Mouse (Mus musculus) ES-E14 (cell line): ENCODE results near the gene Krt75. TPM values are rescaled to one million over a fixed set of nuclear protein-coding genes. Genes with fewer than 3 reads are reported as not detected.

ENCODE experiments used
- DNase-seq: peaks from one replicate; pipeline ENCODE4 v3.0.0-alpha.2; 2013; ENCODE audit warnings: low read depth, low spot score
- H3K27ac ChIP-seq: 2 replicates; pipeline ENCODE4 v1.5.1; 2012; ENCODE audit warnings: low read depth, mild to moderate bottlenecking, low read length, moderate library complexity, mixed read lengths; ENCODE audit not compliant: poor library complexity, insufficient read depth, severe bottlenecking
- H3K36me3 ChIP-seq: 2 replicates; pipeline ENCODE4 v1.6.1; 2012; ENCODE audit warnings: mild to moderate bottlenecking, low read length, moderate library complexity, mixed read lengths; ENCODE audit not compliant: control insufficient read depth, poor library complexity, insufficient read depth, severe bottlenecking
- H3K4me1 ChIP-seq, 2 experiments: fragments of 150-350 bp in 1 of 2; sonication (generic) in 1 of 2; 2 replicates each; pipeline ENCODE4 v1.6.1; 2012; ENCODE audit warnings: low read length in 2 of 2, mild to moderate bottlenecking in 1 of 2, mixed read lengths in 1 of 2; ENCODE audit not compliant: control insufficient read depth in 2 of 2, insufficient read depth in 2 of 2, poor library complexity in 1 of 2
- H3K4me3 ChIP-seq, 2 experiments: fragments of 150-350 bp in 1 of 2; sonication (generic) in 1 of 2; 2 replicates each; pipeline ENCODE4 v1.5.1; 2012; ENCODE audit warnings: low read length in 2 of 2, low read depth in 1 of 2, mild to moderate bottlenecking in 1 of 2, mixed read lengths in 1 of 2; ENCODE audit not compliant: insufficient read depth in 1 of 2, poor library complexity in 1 of 2, severe bottlenecking in 1 of 2
- H3K9ac ChIP-seq: 2 replicates; pipeline ENCODE4 v1.6.1; 2012; ENCODE audit warnings: low read depth, mild to moderate bottlenecking, low read length, mixed read lengths; ENCODE audit not compliant: poor library complexity, insufficient read depth, severe bottlenecking
- H3K9me3 ChIP-seq: fragments of 150-350 bp; sonication (generic); 2 replicates; pipeline ENCODE4 v1.6.1; 2012; ENCODE audit warnings: low read depth, mild to moderate bottlenecking, low read length; ENCODE audit not compliant: control insufficient read depth, insufficient read depth
- CHD2 ChIP-seq: IDR thresholded peaks from 2 replicates; pipeline ENCODE4 v1.6.1; 2014; ENCODE audit warnings: mild to moderate bottlenecking, low read depth, low read length, inconsistent platforms
- HCFC1 ChIP-seq: IDR thresholded peaks from 2 replicates; pipeline ENCODE4 v1.6.1; 2012; ENCODE audit warnings: low read length, inconsistent platforms, borderline replicate concordance; ENCODE audit not compliant: insufficient read depth
- MAFK ChIP-seq: IDR thresholded peaks from 2 replicates; pipeline ENCODE4 v1.6.1; 2014; ENCODE audit warnings: mild to moderate bottlenecking, low read depth, low read length, inconsistent platforms; ENCODE audit not compliant: insufficient read depth
- ZC3H11A ChIP-seq: IDR thresholded peaks from 2 replicates; pipeline ENCODE4 v1.6.1; 2012; ENCODE audit warnings: low read depth, mild to moderate bottlenecking, inconsistent platforms, low read length, borderline replicate concordance
- ZNF384 ChIP-seq: IDR thresholded peaks from 2 replicates; pipeline ENCODE4 v1.6.1; 2012; ENCODE audit warnings: low read depth, low read length, inconsistent platforms
- in situ Hi-C, 2 experiments: fragments of 600-800 bp; cut with MboI; formaldehyde crosslinking; loops; one replicate each; pipeline ENCODE4 v1.15.1; 2025; ENCODE audit warnings: low sequenced_read_pairs in 2 of 2, inconsistent platforms in 1 of 2; ENCODE audit not compliant: unreplicated experiment in 2 of 2
- total RNA-seq: library from RNA; depleted of rRNA; stranded (reverse); fragments of 300-350 nt; gene quantifications from 2 replicates; pipeline ENCODE4 v1.2.3, GENCODE M21; 2012

Krt75 gene
- total RNA-seq, 1 experiment, result 0.04 TPM

DNA sequence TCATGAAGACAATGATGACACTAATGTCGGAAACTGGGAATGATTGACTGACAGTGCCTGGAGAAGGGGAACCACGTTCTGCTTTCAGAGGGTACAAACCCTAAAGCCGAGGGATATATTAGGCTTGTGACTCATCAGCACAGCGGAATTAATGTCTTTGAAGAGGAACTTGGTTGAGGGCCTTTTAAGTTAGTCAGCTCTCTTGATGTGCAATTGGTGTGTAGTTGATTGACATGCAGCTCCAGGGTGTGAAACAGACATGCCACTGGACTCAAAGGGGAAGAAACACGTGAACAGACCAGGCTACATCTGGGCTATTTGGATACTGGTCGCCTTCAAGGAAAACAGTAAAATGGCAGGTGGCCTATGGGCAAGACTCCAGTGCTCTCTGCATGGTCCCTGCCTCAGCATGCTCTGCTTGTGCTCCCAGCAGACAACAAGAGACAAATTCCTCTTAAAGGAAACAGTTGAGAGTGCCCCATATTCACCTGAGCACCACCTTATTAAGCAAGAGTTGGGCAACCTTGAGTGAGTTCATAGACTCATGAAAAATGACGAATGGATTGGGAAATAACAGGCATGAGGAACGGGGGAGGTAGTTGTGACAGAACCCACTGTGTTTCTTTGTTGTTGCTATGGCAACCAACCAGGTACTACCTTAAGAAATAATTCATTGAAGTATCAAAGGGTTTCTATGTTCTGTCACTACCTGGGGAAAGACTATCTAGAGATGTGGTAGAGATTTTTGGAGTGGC, 9.7 kb upstream of the Krt75 start:
- in situ Hi-C loops, result no loop called here
- H3K27ac ChIP-seq, result no peak overlapping the region
- H3K9ac ChIP-seq, result no peak overlapping the region

DNA sequence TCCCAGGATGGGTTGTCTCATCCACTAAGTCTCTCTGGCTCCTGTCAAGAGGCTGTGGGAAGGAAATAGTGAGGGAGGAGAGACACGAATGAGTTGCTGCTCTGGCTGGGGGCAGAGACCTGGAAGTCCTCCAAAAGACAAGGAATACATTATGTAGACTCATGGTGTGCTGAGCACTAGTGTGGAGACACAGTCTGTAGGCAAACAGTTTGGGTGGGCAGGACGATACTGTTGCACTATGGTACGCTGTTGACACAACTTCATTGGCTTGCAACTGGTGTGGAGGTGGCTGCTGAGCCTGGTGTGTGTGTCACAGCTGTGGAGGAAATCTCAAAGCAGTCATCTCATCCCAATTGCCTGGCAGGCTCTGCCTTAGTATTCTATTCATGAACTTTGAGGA, 8.0 kb upstream of the Krt75 start:
- Histone ChIP-seq H3K4me3 (no peak overlapping the region), H3K27ac (no peak overlapping the region), H3K9ac (no peak overlapping the region), H3K9me3 (no peaks in the 10 kb centered on the region), H3K36me3 (no peaks in the 10 kb centered on the region), H3K4me1 (no peaks in the 10 kb centered on the region)
- DNase-seq, result no peak
- TF ChIP-seq ZC3H11A (no peak), ZNF384 (no peak), CHD2 (no peak), MAFK (no peak), HCFC1 (no peak)
- in situ Hi-C loops, result no loop called here

More for the DNA sequence above, 9.7 kb upstream of the Krt75 start:
- TF ChIP-seq ZC3H11A, result no peak
- no peak for TF ChIP-seq MAFK
- TF ChIP-seq ZNF384, result no peak
- no peak for TF ChIP-seq HCFC1
- TF ChIP-seq CHD2, result no peak
- Histone ChIP-seq H3K36me3 (no peaks in the 10 kb centered on the region), H3K4me1 (no peaks in the 10 kb centered on the region), H3K4me3 (no peak overlapping the region), H3K9me3 (no peaks in the 10 kb centered on the region)
- DNase-seq, result no peak

DNA sequence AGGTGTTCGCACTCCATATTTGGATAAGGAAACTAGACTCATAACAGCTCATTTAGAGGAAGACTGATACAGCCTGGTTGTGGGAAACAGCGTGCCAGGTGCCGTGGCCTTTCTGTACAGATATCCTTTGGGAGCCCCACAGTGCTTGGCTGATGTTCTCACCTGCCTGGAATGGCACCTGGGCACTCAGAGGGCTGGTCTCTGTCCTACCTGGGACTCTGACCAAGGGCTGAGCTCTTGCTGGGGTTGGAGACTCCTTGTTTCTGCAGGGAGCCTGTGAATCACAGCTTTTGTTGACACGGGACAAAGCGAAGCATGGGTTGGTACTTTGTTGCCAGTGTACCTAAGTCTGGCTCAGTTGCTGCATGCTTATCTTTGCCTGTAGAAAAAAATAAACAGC, 1.8 kb upstream of the Krt75 start:
- no peaks in the 10 kb centered on the region for H3K4me1 ChIP-seq
- in situ Hi-C loops, result no loop called here
- no peak for DNase-seq
- TF ChIP-seq ZNF384 (no peak), HCFC1 (no peak), MAFK (no peak), ZC3H11A (no peak), CHD2 (no peak)
- no peak overlapping the region for H3K4me3 ChIP-seq
- H3K9me3 ChIP-seq, result no peaks in the 10 kb centered on the region
- H3K36me3 ChIP-seq, result no peaks in the 10 kb centered on the region
- H3K9ac ChIP-seq, result no peak overlapping the region
- H3K27ac ChIP-seq, result no peak overlapping the region

DNA sequence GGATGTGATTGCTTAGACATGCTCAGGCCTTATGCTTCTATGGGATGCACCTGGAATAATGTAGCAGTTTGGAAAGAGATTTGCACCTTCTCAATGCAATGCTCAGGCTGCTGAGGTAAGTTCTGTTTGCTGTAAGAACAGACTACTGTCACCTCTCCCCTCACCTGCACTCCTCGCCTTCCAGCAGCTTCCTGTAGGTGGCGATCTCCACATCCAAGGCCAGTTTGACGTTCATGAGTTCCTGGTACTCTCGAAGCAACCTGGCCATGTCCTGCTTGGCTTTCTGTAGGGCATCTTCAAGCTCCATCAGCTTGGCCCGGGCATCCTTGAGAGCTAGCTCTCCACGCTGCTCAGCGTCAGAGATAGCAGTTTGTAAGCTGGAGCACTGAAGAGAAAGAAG, 5.9 kb downstream of the Krt75 start:
- in situ Hi-C loops, result no loop called here
- no peak for DNase-seq

DNA sequence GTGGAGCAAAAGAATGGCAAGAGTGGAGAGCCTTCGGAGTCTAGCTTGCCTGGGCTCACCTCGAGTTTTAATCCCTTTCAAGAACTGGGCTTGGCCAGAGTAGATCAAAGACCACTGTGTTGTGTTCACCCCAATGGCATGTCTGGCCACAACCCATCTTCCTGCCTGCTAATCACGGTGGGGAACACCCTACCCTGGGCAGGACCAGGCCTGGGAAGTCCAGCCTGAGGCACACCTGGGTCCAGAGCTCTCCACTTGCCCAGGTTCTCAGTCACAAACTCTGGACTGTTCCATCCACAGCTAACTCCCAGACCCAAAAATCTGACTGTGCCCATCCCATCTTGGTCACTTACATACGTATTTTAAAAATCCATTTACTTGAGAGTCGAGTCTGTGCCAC, 10.9 kb downstream of the Krt75 start, which contains the start of gene Krt90:
Gene Krt90, minus strand, starts transcription at position 101 of the 400 bp plus-strand sequence.
- Histone ChIP-seq H3K9me3 (no peaks in the 10 kb centered on the region), H3K9ac (no peak within 1 kb of the TSS), H3K4me3 (no peak within 1 kb of the TSS), H3K4me1 (no peaks in the 10 kb centered on the region), H3K36me3 (no peaks in the 10 kb centered on the region), H3K27ac (no peak within 1 kb of the TSS; the same call in 1 of the 2 replicates)
- TF ChIP-seq HCFC1 (no peak), CHD2 (no peak), ZNF384 (no peak), MAFK (no peak), ZC3H11A (no peak)
- no peak for DNase-seq
- in situ Hi-C loops, result no loop called here

More for the DNA sequence above, 5.9 kb downstream of the Krt75 start:
- H3K4me1 ChIP-seq, result no peaks in the 10 kb centered on the region
- no peaks in the 10 kb centered on the region for H3K36me3 ChIP-seq
- TF ChIP-seq HCFC1, result no peak
- no peak overlapping the region for H3K9ac ChIP-seq
- no peaks in the 10 kb centered on the region for H3K9me3 ChIP-seq
- no peak overlapping the region for H3K27ac ChIP-seq
- H3K4me3 ChIP-seq, result no peak overlapping the region
